Mouse (Mus musculus) MEL (cell line): Measurements from ENCODE around the gene Gm49322. TPM values are rescaled to one million over a fixed set of nuclear protein-coding genes. Genes with fewer than 3 reads are reported as not detected.

Experiments
- DNase-seq: peaks from one replicate; pipeline ENCODE4 v3.0.0; 2011; ENCODE audit warnings: low read depth, low spot score
- H3K27ac ChIP-seq: 2 replicates; pipeline ENCODE4 v1.5.1; 2012; ENCODE audit warnings: low read depth, mild to moderate bottlenecking, control low read depth, low read length, moderate library complexity; ENCODE audit not compliant: control insufficient read depth
- H3K27me3 ChIP-seq, 2 experiments: fragments of 150-350 bp in 1 of 2; sonication (generic) in 1 of 2; 2 replicates each; pipeline ENCODE4 v1.6.1; 2012; ENCODE audit warnings: low read length in 2 of 2, mild to moderate bottlenecking in 2 of 2, improper control_type of control experiment in 1 of 2, moderate library complexity in 1 of 2; ENCODE audit not compliant: insufficient read depth in 2 of 2, control insufficient read depth in 1 of 2
- H3K36me3 ChIP-seq, 2 experiments: 2 replicates each; pipeline ENCODE4 v1.6.1; 2012 to 2014; ENCODE audit warnings: low read length in 2 of 2, improper control_type of control experiment in 1 of 2, inconsistent platforms in 1 of 2, mild to moderate bottlenecking in 1 of 2; ENCODE audit not compliant: insufficient read depth in 2 of 2, control insufficient read depth in 1 of 2
- H3K4me1 ChIP-seq, 2 experiments: fragments of 150-350 bp in 1 of 2; sonication (generic) in 1 of 2; 2 replicates each; pipeline ENCODE4 v1.6.1; 2012; ENCODE audit warnings: low read length in 2 of 2, improper control_type of control experiment in 1 of 2, mild to moderate bottlenecking in 1 of 2; ENCODE audit not compliant: insufficient read depth in 2 of 2, control insufficient read depth in 1 of 2
- H3K4me3 ChIP-seq, 2 experiments: fragments of 150-350 bp in 1 of 2; sonication (generic) in 1 of 2; 2 replicates each; pipeline ENCODE4 v1.5.1; 2012; ENCODE audit warnings: low read depth in 2 of 2, low read length in 2 of 2, mild to moderate bottlenecking in 2 of 2, moderate library complexity in 2 of 2, control low read depth in 1 of 2, improper control_type of control experiment in 1 of 2; ENCODE audit not compliant: control insufficient read depth in 1 of 2, insufficient read depth in 1 of 2
- H3K79me2 ChIP-seq: 2 replicates; pipeline ENCODE4 v1.6.1; 2012; ENCODE audit warnings: mild to moderate bottlenecking, low read length, moderate library complexity; ENCODE audit not compliant: control insufficient read depth, poor library complexity, insufficient read depth
- H3K9ac ChIP-seq: 2 replicates; pipeline ENCODE4 v1.6.1; 2012; ENCODE audit warnings: low read depth, mild to moderate bottlenecking, control low read depth, low read length, moderate library complexity; ENCODE audit not compliant: control insufficient read depth, poor library complexity, severe bottlenecking
- H3K9me3 ChIP-seq: fragments of 150-350 bp; sonication (generic); replicated peaks from 2 replicates; pipeline ENCODE4 v1.6.1; 2012; ENCODE audit warnings: mild to moderate bottlenecking, low read length, improper control_type of control experiment, moderate library complexity; ENCODE audit not compliant: insufficient read depth
- BHLHE40 ChIP-seq: IDR thresholded peaks from 2 replicates; pipeline ENCODE4 v1.6.1; 2012; ENCODE audit warnings: low read depth, mild to moderate bottlenecking, inconsistent platforms, low read length, improper control_type of control experiment, borderline replicate concordance
- CHD1 ChIP-seq: IDR thresholded peaks from 2 replicates; pipeline ENCODE4 v1.6.1; 2012; ENCODE audit warnings: low read depth, mild to moderate bottlenecking, inconsistent platforms, low read length, improper control_type of control experiment
- CHD2 ChIP-seq: IDR thresholded peaks from 2 replicates; pipeline ENCODE4 v1.6.1; 2011; ENCODE audit warnings: low read length, improper control_type of control experiment
- CTCF ChIP-seq, 3 experiments: IDR thresholded peaks in 2 of 3; conservative IDR thresholded peaks in 1 of 3; 2 replicates each; pipeline ENCODE4 v1.5.1; 2011 to 2012; ENCODE audit warnings: low read length in 3 of 3, low read depth in 2 of 3, mild to moderate bottlenecking in 2 of 3, improper control_type of control experiment in 1 of 3, inconsistent platforms in 1 of 3, mixed read lengths in 1 of 3, moderate library complexity in 1 of 3; ENCODE audit not compliant: control insufficient read depth in 1 of 3, insufficient read depth in 1 of 3, poor library complexity in 1 of 3, severe bottlenecking in 1 of 3
- E2F4 ChIP-seq: IDR thresholded peaks from 2 replicates; pipeline ENCODE4 v1.6.1; 2011; ENCODE audit warnings: low read depth, low read length, improper control_type of control experiment, borderline replicate concordance
- ELF1 ChIP-seq: IDR thresholded peaks from 2 replicates; pipeline ENCODE4 v1.6.1; 2014; ENCODE audit warnings: low read depth, mild to moderate bottlenecking, inconsistent platforms, low read length, improper control_type of control experiment, moderate library complexity
- EP300 ChIP-seq, 2 experiments: IDR thresholded peaks; 2 replicates each; pipeline ENCODE4 v1.6.1; 2011; ENCODE audit warnings: improper control_type of control experiment in 2 of 2, low read length in 2 of 2, low read depth in 1 of 2, mild to moderate bottlenecking in 1 of 2
- ETS1 ChIP-seq: IDR thresholded peaks from 2 replicates; pipeline ENCODE4 v1.6.1; 2012; ENCODE audit warnings: low read depth, mild to moderate bottlenecking, inconsistent platforms, low read length, improper control_type of control experiment, moderate library complexity
- GATA1 ChIP-seq: IDR thresholded peaks from 2 replicates; pipeline ENCODE4 v1.6.1; 2011; ENCODE audit warnings: low read depth, low read length, improper control_type of control experiment
- HCFC1 ChIP-seq: IDR thresholded peaks from 2 replicates; pipeline ENCODE4 v1.6.1; 2012; ENCODE audit warnings: low read depth, mild to moderate bottlenecking, inconsistent platforms, low read length, improper control_type of control experiment, moderate library complexity
- JUND ChIP-seq: IDR thresholded peaks from 2 replicates; pipeline ENCODE4 v1.6.1; 2011; ENCODE audit warnings: low read depth, mild to moderate bottlenecking, improper control_type of control experiment, low read length
- KAT2A ChIP-seq: conservative IDR thresholded peaks from 2 replicates; pipeline ENCODE4 v1.6.1; 2012; ENCODE audit warnings: low read depth, low read length, improper control_type of control experiment, inconsistent platforms
- MAFK ChIP-seq: IDR thresholded peaks from 2 replicates; pipeline ENCODE4 v1.6.1; 2011; ENCODE audit warnings: low read depth, mild to moderate bottlenecking, low read length, improper control_type of control experiment, borderline replicate concordance
- MAX ChIP-seq: IDR thresholded peaks from 2 replicates; pipeline ENCODE4 v1.6.1; 2011; ENCODE audit warnings: low read length, improper control_type of control experiment
- MAZ ChIP-seq: IDR thresholded peaks from 2 replicates; pipeline ENCODE4 v1.6.1; 2012; ENCODE audit warnings: low read depth, mild to moderate bottlenecking, inconsistent platforms, low read length, improper control_type of control experiment
- MEF2A ChIP-seq: IDR thresholded peaks from 2 replicates; pipeline ENCODE4 v1.6.1; 2014; ENCODE audit warnings: low read depth, mild to moderate bottlenecking, inconsistent platforms, low read length, improper control_type of control experiment; ENCODE audit not compliant: poor library complexity, insufficient replicate concordance, severe bottlenecking; ENCODE audit errors: extremely low read depth
- MXI1 ChIP-seq: IDR thresholded peaks from 2 replicates; pipeline ENCODE4 v1.6.1; 2011; ENCODE audit warnings: mild to moderate bottlenecking, low read depth, low read length, improper control_type of control experiment
- MYB ChIP-seq: IDR thresholded peaks from 2 replicates; pipeline ENCODE4 v1.6.1; 2011; ENCODE audit warnings: mild to moderate bottlenecking, low read depth, low read length, improper control_type of control experiment
- MYC ChIP-seq: IDR thresholded peaks from 2 replicates; pipeline ENCODE4 v1.6.1; 2011; ENCODE audit warnings: low read depth, mild to moderate bottlenecking, low read length, improper control_type of control experiment, moderate library complexity
- NELFE ChIP-seq: IDR thresholded peaks from 2 replicates; pipeline ENCODE4 v1.6.1; 2011; ENCODE audit warnings: low read depth, low read length, improper control_type of control experiment
- NRF1 ChIP-seq: IDR thresholded peaks from 2 replicates; pipeline ENCODE4 v1.6.1; 2014; ENCODE audit warnings: low read depth, mild to moderate bottlenecking, inconsistent platforms, low read length, improper control_type of control experiment, moderate library complexity; ENCODE audit not compliant: poor library complexity, insufficient read depth, severe bottlenecking
- POLR2A ChIP-seq, 2 experiments: IDR thresholded peaks; 2 replicates each; pipeline ENCODE4 v1.6.1; 2011 to 2012; ENCODE audit warnings: low read length in 2 of 2, mild to moderate bottlenecking in 2 of 2, control low read depth in 1 of 2, improper control_type of control experiment in 1 of 2, low read depth in 1 of 2, moderate library complexity in 1 of 2; ENCODE audit not compliant: control insufficient read depth in 1 of 2, insufficient read depth in 1 of 2, poor library complexity in 1 of 2
- POLR2AphosphoS2 ChIP-seq: IDR thresholded peaks from 2 replicates; pipeline ENCODE4 v1.6.1; 2011; ENCODE audit warnings: low read length, improper control_type of control experiment
- POLR2AphosphoS5 ChIP-seq: IDR thresholded peaks from 2 replicates; pipeline ENCODE4 v1.6.1; 2012; ENCODE audit warnings: low read depth, borderline replicate concordance, mild to moderate bottlenecking, inconsistent platforms, low read length, moderate library complexity, mixed read lengths
- RAD21 ChIP-seq: IDR thresholded peaks from 2 replicates; pipeline ENCODE4 v1.6.1; 2011; ENCODE audit warnings: mild to moderate bottlenecking, low read depth, low read length, improper control_type of control experiment
- RCOR1 ChIP-seq: IDR thresholded peaks from 2 replicates; pipeline ENCODE4 v1.6.1; 2012; ENCODE audit warnings: low read depth, mild to moderate bottlenecking, inconsistent platforms, low read length, improper control_type of control experiment
- SIN3A ChIP-seq: IDR thresholded peaks from 2 replicates; pipeline ENCODE4 v1.6.1; 2012; ENCODE audit warnings: low read length, improper control_type of control experiment, inconsistent platforms
- SMC3 ChIP-seq: IDR thresholded peaks from 2 replicates; pipeline ENCODE4 v1.6.1; 2011; ENCODE audit warnings: low read depth, low read length, improper control_type of control experiment
- TAL1 ChIP-seq: IDR thresholded peaks from 2 replicates; pipeline ENCODE4 v1.6.1; 2012; ENCODE audit warnings: mild to moderate bottlenecking, inconsistent platforms, low read length, moderate library complexity, mixed read lengths
- TBP ChIP-seq: IDR thresholded peaks from 2 replicates; pipeline ENCODE4 v1.8.0; 2011; ENCODE audit warnings: low read depth, low read length, improper control_type of control experiment
- TCF12 ChIP-seq: IDR thresholded peaks from 2 replicates; pipeline ENCODE4 v1.6.1; 2014; ENCODE audit warnings: low read depth, mild to moderate bottlenecking, inconsistent platforms, low read length, improper control_type of control experiment, moderate library complexity
- USF2 ChIP-seq, 2 experiments: IDR thresholded peaks; 2 replicates each; pipeline ENCODE4 v1.6.1; 2011 to 2012; ENCODE audit warnings: improper control_type of control experiment in 2 of 2, low read length in 2 of 2, borderline replicate concordance in 1 of 2, inconsistent platforms in 1 of 2, low read depth in 1 of 2, mild to moderate bottlenecking in 1 of 2; ENCODE audit not compliant: insufficient read depth in 1 of 2
- ZC3H11A ChIP-seq: IDR thresholded peaks from 2 replicates; pipeline ENCODE4 v1.6.1; 2012; ENCODE audit warnings: low read depth, mild to moderate bottlenecking, inconsistent platforms, low read length, improper control_type of control experiment
- ZMIZ1 ChIP-seq: IDR thresholded peaks from 2 replicates; pipeline ENCODE4 v1.6.1; 2012; ENCODE audit warnings: low read depth, mild to moderate bottlenecking, inconsistent platforms, low read length, improper control_type of control experiment, moderate library complexity
- ZNF384 ChIP-seq: IDR thresholded peaks from 2 replicates; pipeline ENCODE4 v1.6.1; 2012; ENCODE audit warnings: low read depth, mild to moderate bottlenecking, inconsistent platforms, low read length, improper control_type of control experiment
- polyA plus RNA-seq, 2 experiments: library from polyadenylated mRNA; stranded (reverse) in 1 of 2; unstranded in 1 of 2; fragments of >175 nt in 1 of 2; fragments of >200 nt in 1 of 2; gene quantifications; 2 replicates each; pipeline versions ENCODE4 v1.2.1 to v1.2.4; 2012; ENCODE audit warnings: low replicate concordance in 2 of 2, low read depth in 1 of 2; ENCODE audit not compliant: insufficient read length in 2 of 2, insufficient read depth in 1 of 2, missing spikeins in 1 of 2
- total RNA-seq: library from RNA; depleted of rRNA; stranded (reverse); fragments of 300-350 nt; gene quantifications from 2 replicates; pipeline ENCODE4 v1.2.3, GENCODE M21; 2012

Gm49322 gene
- total and polyA plus RNA-seq, 3 experiments, result 1.8 to 2.1 TPM; not detected in 1

- TF ChIP-seq GATA1, result no peak
These were observed 53.0 kb downstream of the Gm49322 start (continued) for GRCm38 (mm10) chr10:80658841-80659202.

- H3K27ac ChIP-seq, result peak overlapping the region; percentile 74
- H3K36me3 ChIP-seq, result peaks cover 0 to 15% of the 10 kb centered on the region in 2 experiments; a peak in 2 of 4 replicates
- H3K9ac ChIP-seq, result peak overlapping the region; percentile 67
- H3K4me1 ChIP-seq, result peaks cover 7 to 34% of the 10 kb centered on the region in 2 experiments
- H3K79me2 ChIP-seq, result peaks cover 8% of the 10 kb centered on the region
- no peaks in the 10 kb centered on the region for H3K27me3 ChIP-seq
- peak; percentile 85 for DNase-seq
- H3K4me3 ChIP-seq, result peak overlapping the region; percentile 47 to 99
- TF ChIP-seq RAD21 (peak; percentile 61), MYC (peak; percentile 89), POLR2AphosphoS2 (no peak), POLR2A (IDR thresholded peaks at IDR 0.05; ENCODE audit: control insufficient read depth in 1 of 2, insufficient read depth in 1 of 2, low read depth in 1 of 2, low read length in 2 of 2, poor library complexity in 1 of 2) (no peak), ZC3H11A (peak; percentile 61), USF2 (IDR thresholded peaks at IDR 0.05; ENCODE audit: borderline replicate concordance in 1 of 2, insufficient read depth in 1 of 2, low read depth in 1 of 2, low read length in 2 of 2) (no peak), GATA1 (0 out of 2 replicates have a peak, but pooled peaks have one; percentile 4), MAFK (no peak), TAL1 (no peak), MEF2A (no peak), CHD1 (no peak), SMC3 (peak; percentile 67), MAZ (no peak), ZNF384 (peak; percentile 28; the same call in 1 of the 2 replicates), CHD2 (no peak), RCOR1 (no peak), MAX (no peak), CTCF (IDR thresholded peaks at IDR 0.05 in 2 of 3, conservative IDR thresholded peaks at IDR 0.05 in 1 of 3; ENCODE audit: control insufficient read depth in 1 of 3, insufficient read depth in 1 of 3, low read depth in 2 of 3, low read length in 3 of 3, poor library complexity in 1 of 3, severe bottlenecking in 1 of 3) (peak; percentile 68 to 79 (median 75)), JUND (no peak), TCF12 (no peak), E2F4 (no peak), EP300 (IDR thresholded peaks at IDR 0.05; ENCODE audit: low read depth in 1 of 2, low read length in 2 of 2) (no peak), ZMIZ1 (no peak), NRF1 (no peak), HCFC1 (no peak), MYB (no peak), POLR2AphosphoS5 (no peak), SIN3A (peak; percentile 51; the same call in 1 of the 2 replicates), ELF1 (no peak), BHLHE40 (no peak), NELFE (no peak), KAT2A (no peak), MXI1 (peak; percentile 34; the same call in 1 of the 2 replicates), ETS1 (no peak), TBP (no peak)
- no peaks in the 10 kb centered on the region for H3K9me3 ChIP-seq
These were observed 53.4 kb downstream of the Gm49322 start for GRCm38 (mm10) chr10:80659213-80659612.
